Mouse (Mus musculus) adrenal gland, adult 8-10 months (tissue): ENCODE results near the gene Cbwd1. TPM values are rescaled to one million over a fixed set of nuclear protein-coding genes. Genes with fewer than 3 reads are reported as not detected.
"Not testable (repeated sequence)": the region's sequence is repeated elsewhere in the genome, so short reads cannot be mapped to it uniquely, and the experiment has no call there.

ENCODE experiments used
- DNase-seq: peaks from one replicate; pipeline ENCODE4 v3.0.0; 2022
- microRNA-seq, 2 experiments: library from miRNA; unstranded; fragments of <30 nt; microRNA quantifications; one replicate each; pipeline ENCODE4 v1.2.0; 2022
- total RNA-seq, 4 experiments: library from RNA; stranded (reverse); gene quantifications; 2 replicates each; pipeline ENCODE4 v1.2.4; 2022

Cbwd1 gene
- total RNA-seq, 4 experiments from 2014 or later: 13.0 to 17.5 (median 15.8) TPM

GRCm38 (mm10) chr19:24897006-24897895, 64.2 kb downstream of the Cbwd1 start:
- DNase-seq: no peak

GRCm38 (mm10) chr19:24896536-24896935, 64.9 kb downstream of the Cbwd1 start:
- no peak for DNase-seq

GRCm38 (mm10) chr19:24886888-24887287, 74.5 kb downstream of the Cbwd1 start:
- no peak for DNase-seq

- no peak for DNase-seq
These were observed 75.9 kb downstream of the Cbwd1 start for GRCm38 (mm10) chr19:24885504-24885903.

- no peak for DNase-seq
These were observed 80.2 kb downstream of the Cbwd1 start for GRCm38 (mm10) chr19:24881237-24881636.

GRCm38 (mm10) chr19:24875129-24875870, 86.1 kb downstream of the Cbwd1 start, which contains the start of gene Gm10053:
TSS of gene Gm10053 (plus strand) at chr19:24875686.
- not testable (repeated sequence) for DNase-seq

GRCm38 (mm10) chr19:24873873-24874272, 87.5 kb downstream of the Cbwd1 start:
- DNase-seq: no peak

- DNase-seq: no peak
These were observed 90.3 kb downstream of the Cbwd1 start for GRCm38 (mm10) chr19:24871037-24871635.

Small RNA genes within 50 kb of the gene (microRNA-seq; reads per million reads assigned to microRNA genes)
- gene Mir3084-1: 0 reads per million in 2 experiments

Other genes with a start within 250 kb of the Cbwd1 start
- 100 to 1,000 TPM in 2 of 4 experiments, 10 to 100 TPM in 2; 62.4 to 132 (median 86.3) TPM for gene Pgm5, start 99.8 kb downstream of the Cbwd1 start, total RNA-seq
- gene Gm10053, start 85.9 kb downstream of the Cbwd1 start, total RNA-seq: 100 to 1,000 TPM in 3 of 4 experiments, 10 to 100 TPM in 1; 86.8 to 175 (median 156) TPM
- not detected for gene Foxd4, start 60.4 kb downstream of the Cbwd1 start, total RNA-seq
- gene Dock8, start 37.9 kb upstream of the Cbwd1 start, total RNA-seq: 10 to 100 TPM; 13.7 to 21.4 (median 16.3) TPM